Mouse (Mus musculus) stomach, postnatal 0 days (tissue): ENCODE results near the gene Lnx1. TPM values are rescaled to one million over a fixed set of nuclear protein-coding genes. Genes with fewer than 3 reads are reported as not detected.

ENCODE experiments used
- ATAC-seq: fragments of 200-750 bp; cut with Nextera tagmentation; 2 replicates; pipeline ENCODE4 v1.8.0; 2017; ENCODE audit not compliant: low FRiP score, low TSS enrichment
- DNase-seq: peaks from one replicate; pipeline ENCODE4 v3.0.0-alpha.2; 2016; ENCODE audit warnings: low spot score
- H3K27ac ChIP-seq: fragments of 300-500 bp; sonication (generic); replicated peaks from 2 replicates; pipeline ENCODE4 v1.5.1; 2014; ENCODE audit warnings: mild to moderate bottlenecking, control low read depth
- H3K27me3 ChIP-seq: fragments of 300-500 bp; sonication (generic); 2 replicates; pipeline ENCODE4 v1.6.1; 2014; ENCODE audit warnings: low read length; ENCODE audit not compliant: control insufficient read depth, insufficient read depth
- H3K36me3 ChIP-seq: fragments of 300-500 bp; sonication (generic); 2 replicates; pipeline ENCODE4 v1.6.1; 2014; ENCODE audit warnings: low read length, mixed read lengths; ENCODE audit not compliant: control insufficient read depth, insufficient read depth
- H3K4me1 ChIP-seq: fragments of 300-500 bp; sonication (generic); replicated peaks from 2 replicates; pipeline ENCODE4 v1.6.1; 2014; ENCODE audit warnings: antibody characterized with exemption; ENCODE audit not compliant: control insufficient read depth, insufficient read depth
- H3K4me2 ChIP-seq: fragments of 300-500 bp; sonication (generic); replicated peaks from 2 replicates; pipeline ENCODE4 v1.6.1; 2014; ENCODE audit warnings: low read depth, mild to moderate bottlenecking, control low read depth, moderate library complexity
- H3K4me3 ChIP-seq: fragments of 300-500 bp; sonication (generic); 2 replicates; pipeline ENCODE4 v1.5.1; 2014; ENCODE audit warnings: low read depth, low read length, control low read depth
- H3K9ac ChIP-seq: fragments of 300-500 bp; sonication (generic); 2 replicates; pipeline ENCODE4 v1.6.1; 2014; ENCODE audit warnings: mild to moderate bottlenecking, low read length, control low read depth, mixed read lengths
- H3K9me3 ChIP-seq: fragments of 300-500 bp; sonication (generic); 2 replicates; pipeline ENCODE4 v1.6.1; 2016; ENCODE audit warnings: low read length; ENCODE audit not compliant: control insufficient read depth
- CTCF ChIP-seq: IDR thresholded peaks from 2 replicates; pipeline ENCODE4 v1.5.1; 2016; ENCODE audit warnings: antibody characterized with exemption, low read depth, mild to moderate bottlenecking, moderate library complexity
- EP300 ChIP-seq: optimal IDR thresholded peaks from 2 replicates; pipeline ENCODE3; 2016; ENCODE audit warnings: antibody characterized with exemption
- WGBS: fragments of 180-500 bp; shearing (Covaris S2); extraction: QIAGEN DNeasy Blood & Tissue Kit; methylation state at CpG from one replicate; pipeline ENCODE4 v1.1.7; 2014; 5-methylcytosine and 5-hydroxymethylcytosine counted together
- polyA plus RNA-seq: library from polyadenylated mRNA; unstranded; fragments of >200 nt; fragmentation: Nextera tagmentation; extraction: Ambion mirVana; gene quantifications from 2 replicates; pipeline ENCODE4 v1.2.1, GENCODE M21; 2015

Lnx1 gene
- polyA plus RNA-seq, 1 experiment from 2014 or later, result 13.1 TPM

DNA sequence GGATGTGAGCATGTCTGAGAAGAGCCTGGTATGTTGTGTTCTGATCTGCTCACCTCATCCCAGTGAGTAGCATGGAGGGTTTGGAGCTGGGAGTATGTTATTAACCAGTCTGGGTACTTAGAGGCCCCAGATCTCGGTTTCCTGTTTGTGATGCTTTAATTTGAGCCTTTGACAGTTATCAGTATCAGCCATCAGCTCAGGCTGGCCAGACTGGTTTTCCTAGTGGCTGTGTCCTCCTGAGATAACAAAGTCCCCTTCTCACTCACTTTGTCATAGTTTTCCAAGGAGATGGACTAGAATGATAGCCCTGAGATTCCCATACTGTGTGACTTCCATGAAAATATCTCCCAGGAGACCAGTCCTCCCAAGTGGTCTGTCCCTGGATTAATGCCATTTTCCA lies 8.3 kb upstream of the Lnx1 start:
- DNase-seq (no peak), ATAC-seq (no peak)
- Histone ChIP-seq H3K4me2 (no peak overlapping the region), H3K9ac (no peak overlapping the region), H3K27me3 (no peaks in the 10 kb centered on the region), H3K27ac (no peak overlapping the region), H3K36me3 (no peaks in the 10 kb centered on the region), H3K4me1 (no peaks in the 10 kb centered on the region), H3K4me3 (no peak overlapping the region), H3K9me3 (no peaks in the 10 kb centered on the region)
- 48% methylated on average over 1 of the region's 1 CpGs for WGBS
- TF ChIP-seq EP300 (no peak), CTCF (no peak)

DNA sequence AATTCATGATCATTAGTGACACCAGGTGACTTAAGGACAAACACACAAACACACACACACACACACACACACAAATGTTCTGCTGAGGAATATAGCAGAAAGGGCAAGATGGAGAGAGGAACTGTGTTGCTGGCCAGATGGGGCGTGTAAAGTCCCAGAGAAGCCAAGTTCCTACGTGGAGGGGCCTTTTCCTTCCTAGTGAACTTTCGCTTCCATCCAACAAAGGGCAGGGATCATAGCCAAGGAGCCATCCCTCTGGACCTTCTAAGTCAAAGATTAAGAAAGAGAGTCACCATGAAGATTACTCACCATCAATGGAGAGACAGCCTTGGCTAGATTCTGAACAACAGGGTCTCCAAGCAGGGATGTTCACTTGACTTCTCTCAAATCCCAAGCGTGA lies 7.5 kb upstream of the Lnx1 start:
- H3K9me3 ChIP-seq, result no peaks in the 10 kb centered on the region
- H3K27ac ChIP-seq, result no peak overlapping the region
- ATAC-seq (no peak), DNase-seq (no peak)
- H3K36me3 ChIP-seq, result no peaks in the 10 kb centered on the region
- H3K4me1 ChIP-seq, result no peaks in the 10 kb centered on the region
- no peak overlapping the region for H3K4me2 ChIP-seq
- WGBS, result 88% methylated on average over 4 of the region's 4 CpGs
- no peak for TF ChIP-seq CTCF
- TF ChIP-seq EP300, result no peak
- H3K9ac ChIP-seq, result no peak overlapping the region
- no peaks in the 10 kb centered on the region for H3K27me3 ChIP-seq
- H3K4me3 ChIP-seq, result no peak overlapping the region

DNA sequence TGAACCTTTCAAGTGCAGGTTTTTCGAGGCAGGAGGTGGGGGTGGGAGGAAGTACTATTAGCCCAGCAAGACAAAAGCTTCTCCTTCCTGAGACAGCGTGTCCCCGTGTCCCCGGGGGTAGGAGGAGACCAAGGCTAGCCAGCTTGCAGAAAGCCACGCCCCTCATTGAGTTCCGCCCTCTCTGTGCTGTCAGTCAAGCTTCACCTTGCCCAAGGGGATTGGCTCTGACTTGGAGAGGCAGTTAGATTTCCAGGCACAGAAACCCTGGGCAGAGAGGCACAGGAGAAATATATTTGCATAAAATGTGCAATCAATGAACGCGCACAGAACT lies 1.7 kb upstream of the Lnx1 start:
- TF ChIP-seq EP300 (no peak), CTCF (no peak)
- no peaks in the 10 kb centered on the region for H3K4me1 ChIP-seq
- peak overlapping the region; percentile 33 for H3K4me3 ChIP-seq
- no peaks in the 10 kb centered on the region for H3K36me3 ChIP-seq
- ATAC-seq, result peak; percentile 93
- DNase-seq, result peak; percentile 92
- H3K4me2 ChIP-seq, result peak overlapping the region; percentile 49
- no peaks in the 10 kb centered on the region for H3K27me3 ChIP-seq
- H3K9me3 ChIP-seq, result no peaks in the 10 kb centered on the region
- no peak overlapping the region for H3K9ac ChIP-seq
- WGBS, result 4% methylated on average over 8 of the region's 8 CpGs
- H3K27ac ChIP-seq, result peak overlapping the region; percentile 67; the same call in 1 of the 2 replicates

DNA sequence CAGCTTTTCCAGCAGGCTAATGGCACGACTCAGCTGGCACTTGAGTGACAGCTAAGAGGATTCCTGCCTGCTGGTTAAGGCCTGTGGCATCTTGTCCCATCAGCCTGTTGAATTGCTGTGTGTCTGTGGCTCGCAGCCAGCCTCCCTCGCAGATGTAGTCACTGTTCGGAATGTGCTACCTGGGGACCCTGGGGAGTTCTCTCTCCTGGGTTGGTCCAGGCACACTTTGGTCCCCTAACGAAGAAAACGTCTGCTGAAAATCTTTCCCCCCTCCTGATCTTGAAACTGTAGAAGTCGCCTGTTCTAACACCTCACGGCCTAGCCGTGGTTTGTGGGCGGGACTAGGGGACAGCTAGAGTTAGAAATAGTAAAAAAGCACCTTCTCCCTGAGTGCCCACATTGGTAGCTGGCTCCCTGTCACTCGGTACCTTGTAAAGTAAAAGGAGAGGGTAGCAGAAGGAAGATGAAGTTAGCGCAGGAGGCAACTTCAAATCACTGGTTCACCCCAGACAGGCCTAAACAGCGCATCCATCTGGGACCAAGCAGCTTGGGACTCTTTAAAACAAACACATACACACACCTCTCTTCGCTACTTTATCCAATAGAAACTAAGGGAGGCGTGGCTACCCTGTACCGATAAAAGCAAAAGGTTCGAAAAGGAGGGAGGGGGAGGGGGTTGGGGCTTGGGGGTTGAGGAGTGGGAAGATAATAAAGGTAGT lies 1.2 kb upstream of the Lnx1 start:
- H3K4me3 ChIP-seq, result peak overlapping the region; percentile 33
- peak overlapping the region; percentile 67 for H3K27ac ChIP-seq

DNA sequence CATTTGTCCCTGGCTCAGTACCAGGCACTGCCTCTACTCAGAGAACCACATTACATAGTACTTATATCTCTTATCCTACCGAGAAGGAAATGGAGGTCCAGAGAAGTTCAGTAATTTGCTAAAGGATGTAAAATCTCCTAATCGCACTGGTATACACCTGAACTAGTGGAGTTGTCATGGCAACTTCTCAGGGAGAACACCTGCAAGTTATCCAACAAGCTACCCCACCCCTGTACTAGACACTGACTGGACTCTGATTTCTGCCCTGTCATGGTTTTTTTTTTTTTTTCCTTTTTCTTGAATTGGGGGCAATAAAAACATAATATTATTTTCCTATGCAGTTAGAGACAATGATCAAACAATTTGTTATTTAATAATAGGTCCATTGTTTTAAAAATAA lies 1.8 kb downstream of the Lnx1 start:
- Histone ChIP-seq H3K9ac (no peak overlapping the region), H3K9me3 (no peaks in the 10 kb centered on the region), H3K4me1 (no peaks in the 10 kb centered on the region), H3K36me3 (no peaks in the 10 kb centered on the region), H3K27me3 (no peaks in the 10 kb centered on the region), H3K27ac (no peak overlapping the region), H3K4me2 (no peak overlapping the region), H3K4me3 (no peak overlapping the region)
- ATAC-seq, result no peak
- 48% methylated on average over 2 of the region's 2 CpGs for WGBS
- no peak for TF ChIP-seq CTCF
- TF ChIP-seq EP300, result no peak
- DNase-seq, result no peak

More for the DNA sequence above, 1.2 kb upstream of the Lnx1 start:
- Histone ChIP-seq H3K27me3 (no peaks in the 10 kb centered on the region), H3K9me3 (no peaks in the 10 kb centered on the region), H3K4me2 (peak overlapping the region; percentile 49), H3K4me1 (no peaks in the 10 kb centered on the region), H3K36me3 (no peaks in the 10 kb centered on the region), H3K9ac (no peak overlapping the region)
- no peak for DNase-seq
- TF ChIP-seq EP300, result peak; percentile 0
- TF ChIP-seq CTCF, result no peak
- 28% methylated on average over 17 of the region's 17 CpGs for WGBS
- ATAC-seq, result peak; percentile 69

DNA sequence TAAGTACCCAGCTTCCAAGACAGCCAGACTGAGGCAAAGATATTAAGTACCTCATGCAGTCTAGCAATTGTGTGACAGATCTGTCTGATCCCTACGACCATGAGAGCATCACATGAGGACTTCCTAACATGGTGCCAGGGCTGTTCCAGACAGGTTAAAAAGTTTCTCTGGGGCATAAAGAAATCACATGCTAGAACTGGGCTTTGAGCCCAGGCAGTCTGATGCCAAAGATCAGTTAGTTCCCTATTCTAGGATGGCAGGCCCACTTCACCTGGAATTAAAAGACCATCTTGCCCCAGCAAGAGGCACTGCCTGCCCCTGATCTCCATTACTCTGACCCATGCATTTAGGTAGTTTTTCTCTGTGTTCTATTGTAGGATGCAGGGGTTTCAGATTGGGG lies 3.0 kb downstream of the Lnx1 start:
- TF ChIP-seq CTCF (no peak), EP300 (no peak)
- DNase-seq, result no peak
- ATAC-seq, result no peak

More for the DNA sequence above, 3.0 kb downstream of the Lnx1 start:
- Histone ChIP-seq H3K9me3 (no peaks in the 10 kb centered on the region), H3K27me3 (no peaks in the 10 kb centered on the region), H3K36me3 (no peaks in the 10 kb centered on the region), H3K4me2 (no peak overlapping the region), H3K27ac (no peak overlapping the region), H3K9ac (no peak overlapping the region), H3K4me3 (no peak overlapping the region), H3K4me1 (no peaks in the 10 kb centered on the region)
- WGBS, result 91% methylated on average over 1 of the region's 1 CpGs
